Mouse (Mus musculus): Measurements from ENCODE around the gene Maco1.
"Not testable (repeated sequence)": the region's sequence is repeated elsewhere in the genome, so short reads cannot be mapped to it uniquely, and the experiment has no call there.

Maco1 gene

GRCm38 (mm10) chr4:134804765-134805164, 48.4 kb downstream of the Maco1 start:
- peak; percentile 77 to 80 for DNase-seq

- no peak for DNase-seq
Observed at GRCm38 (mm10) chr4:134802765-134803164, 50.4 kb downstream of the Maco1 start.

- DNase-seq = no peak
Observed at GRCm38 (mm10) chr4:134802155-134802554, 51.0 kb downstream of the Maco1 start.

- no peak for DNase-seq
Observed at GRCm38 (mm10) chr4:134800693-134801092, 52.5 kb downstream of the Maco1 start.

GRCm38 (mm10) chr4:134800098-134800497, 53.0 kb downstream of the Maco1 start:
- DNase-seq = no peak

GRCm38 (mm10) chr4:134799272-134799671, 53.9 kb downstream of the Maco1 start:
- peak; percentile 79 to 86 for DNase-seq

GRCm38 (mm10) chr4:134798861-134799260, 54.3 kb downstream of the Maco1 start:
- no peak for DNase-seq

- no peak for DNase-seq
Observed at GRCm38 (mm10) chr4:134797621-134798020, 55.5 kb downstream of the Maco1 start.

GRCm38 (mm10) chr4:134796581-134797361, 56.4 kb downstream of the Maco1 start:
- peak; percentile 66 to 75 for DNase-seq

GRCm38 (mm10) chr4:134795819-134796485, 57.2 kb downstream of the Maco1 start:
- DNase-seq = no peak

GRCm38 (mm10) chr4:134794959-134795358, 58.2 kb downstream of the Maco1 start:
- DNase-seq = not testable (repeated sequence)

GRCm38 (mm10) chr4:134793213-134793956, 59.8 kb downstream of the Maco1 start:
- peak; percentile 75 to 78 for DNase-seq

GRCm38 (mm10) chr4:134791731-134792130, 61.4 kb downstream of the Maco1 start:
- no peak for DNase-seq

GRCm38 (mm10) chr4:134786946-134787345, 66.2 kb downstream of the Maco1 start:
- no peak for DNase-seq

GRCm38 (mm10) chr4:134784701-134785100, 68.4 kb downstream of the Maco1 start:
- peak; percentile 71 to 85 for DNase-seq

- no peak for DNase-seq
Observed at GRCm38 (mm10) chr4:134779136-134779934, 73.8 kb downstream of the Maco1 start.

- DNase-seq = no peak
Observed at GRCm38 (mm10) chr4:134776246-134776645, 76.9 kb downstream of the Maco1 start.

GRCm38 (mm10) chr4:134775234-134775944, 77.8 kb downstream of the Maco1 start:
- no peak for DNase-seq

- DNase-seq = no peak
Observed at GRCm38 (mm10) chr4:134774126-134774525, 79.0 kb downstream of the Maco1 start.

GRCm38 (mm10) chr4:134772805-134773674, 80.1 kb downstream of the Maco1 start:
- peak; percentile 69 to 71 for DNase-seq

- DNase-seq = peak; percentile 78 to 85
Observed at GRCm38 (mm10) chr4:134769891-134770290, 83.3 kb downstream of the Maco1 start.
